Mouse (Mus musculus): ENCODE data around the gene Hmox2. TPM values are rescaled to one million over a fixed set of nuclear protein-coding genes. Genes with fewer than 3 reads are reported as not detected.

The Hmox2 gene
- polyA plus RNA-seq, 1 experiment from 2014 or later, result 104 TPM

DNA sequence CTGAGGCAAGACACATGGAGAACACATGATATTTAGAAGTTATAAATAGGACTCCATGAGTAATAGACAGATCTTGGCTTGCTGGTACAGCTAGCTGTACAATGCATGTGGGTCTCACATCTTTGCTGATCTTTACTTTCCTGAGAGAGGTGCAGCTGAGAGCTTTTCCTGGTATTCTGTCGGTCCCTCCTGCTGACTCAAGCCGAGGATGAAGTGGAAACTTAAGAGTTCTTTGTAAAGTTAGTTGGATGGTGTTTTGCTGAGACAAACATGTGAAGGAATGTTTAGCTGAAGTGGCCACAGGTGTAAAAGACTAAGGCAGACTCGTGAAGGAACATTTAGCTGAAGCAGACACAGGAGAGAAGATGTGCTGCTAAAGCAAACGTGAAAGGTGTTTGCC lies 70.5 kb downstream of the Hmox2 start:
- Histone ChIP-seq H3K9ac (no peak overlapping the region), H3K9me3 (ENCODE audit: low read depth, low read length) (no peaks in the 10 kb centered on the region), H3K27ac (ENCODE audit: low read depth) (no peak overlapping the region), H3K4me3 (ENCODE audit: low read depth, low read length) (no peak overlapping the region), H3K4me2 (no peak overlapping the region), H3K4me1 (ENCODE audit: insufficient read depth) (no peaks in the 10 kb centered on the region), H3K27me3 (ENCODE audit: insufficient read depth, low read length) (no peaks in the 10 kb centered on the region), H3K36me3 (ENCODE audit: insufficient read depth) (no peaks in the 10 kb centered on the region)
- 64% methylated on average over 4 of the region's 4 CpGs for WGBS
- TF ChIP-seq CTCF (IDR thresholded peaks at IDR 0.05; ENCODE audit: low read depth), result no peak
- ATAC-seq (ENCODE audit: insufficient read depth) (no peak), DNase-seq (no peak)

Other genes starting within 250 kb of the Hmox2 start
- gene Srl, start 184.5 kb upstream of the Hmox2 start, polyA plus RNA-seq (2014; fragmentation: Nextera tagmentation; extraction: Ambion mirVana), result 18.4 and 20.7 TPM in 2 replicates
- 23.0 and 24.1 TPM in 2 replicates for gene Tfap4, start 166.5 kb upstream of the Hmox2 start, polyA plus RNA-seq (2014; fragmentation: Nextera tagmentation; extraction: Ambion mirVana)
- gene Glis2, start 131.6 kb upstream of the Hmox2 start, polyA plus RNA-seq (2014; fragmentation: Nextera tagmentation; extraction: Ambion mirVana), result 24.4 and 29.2 TPM in 2 replicates
- 81.9 and 86.3 TPM in 2 replicates for gene Pam16, start 101.4 kb upstream of the Hmox2 start, polyA plus RNA-seq (2014; fragmentation: Nextera tagmentation; extraction: Ambion mirVana)
- gene Vasn, start 86.4 kb upstream of the Hmox2 start, polyA plus RNA-seq (2014; fragmentation: Nextera tagmentation; extraction: Ambion mirVana), result 23.1 and 23.5 TPM in 2 replicates
- 58.7 and 59.3 TPM in 2 replicates for gene Dnaja3, start 86.4 kb upstream of the Hmox2 start, polyA plus RNA-seq (2014; fragmentation: Nextera tagmentation; extraction: Ambion mirVana)
- gene Coro7, start 46.6 kb upstream of the Hmox2 start, polyA plus RNA-seq (2014; fragmentation: Nextera tagmentation; extraction: Ambion mirVana), result 13.1 and 15.1 TPM in 2 replicates
- 93.7 and 102 TPM in 2 replicates for gene Nmral1, start 7.0 kb upstream of the Hmox2 start, polyA plus RNA-seq (2014; fragmentation: Nextera tagmentation; extraction: Ambion mirVana)
- gene Cdip1, start 63.9 kb downstream of the Hmox2 start, polyA plus RNA-seq (2014; fragmentation: Nextera tagmentation; extraction: Ambion mirVana), result 85.7 and 89.9 TPM in 2 replicates
- 1.0 and 1.1 TPM in 2 replicates for gene 4930562C15Rik, start 109.1 kb downstream of the Hmox2 start, polyA plus RNA-seq (2014; fragmentation: Nextera tagmentation; extraction: Ambion mirVana)
- 38.7 and 39.3 TPM in 2 replicates for gene Ubald1, start 154.0 kb downstream of the Hmox2 start, polyA plus RNA-seq (2014; fragmentation: Nextera tagmentation; extraction: Ambion mirVana)
- 88.0 and 88.8 TPM in 2 replicates for gene Mgrn1, start 159.9 kb downstream of the Hmox2 start, polyA plus RNA-seq (2014; fragmentation: Nextera tagmentation; extraction: Ambion mirVana)
- gene Nudt16l1, start 212.4 kb downstream of the Hmox2 start, polyA plus RNA-seq (2014; fragmentation: Nextera tagmentation; extraction: Ambion mirVana), result 145 and 154 TPM in 2 replicates
- 49.3 and 53.1 TPM in 2 replicates for gene Anks3, start 237.8 kb downstream of the Hmox2 start, polyA plus RNA-seq (2014; fragmentation: Nextera tagmentation; extraction: Ambion mirVana)

Measured in lung, embryonic 14.5 days (tissue).